Mouse (Mus musculus) heart, embryonic 16.5 days (tissue): ENCODE measurements at regions not wholly inside any gene's neighbourhood (a gene's known extent, or its start where the extent isn't known, plus 50 kb on each side); places are given as distances from the start of the nearest gene placed in this dataset.

Experiments
- ATAC-seq: fragments of 200-750 bp; cut with Nextera tagmentation; replicated peaks from 2 replicates; pipeline ENCODE4 v1.8.0; 2017; ENCODE audit warnings: moderate number of reproducible peaks; ENCODE audit not compliant: insufficient read depth, low FRiP score; ENCODE audit errors: extremely low read depth
- H3K27ac ChIP-seq: fragments of 300-500 bp; sonication (generic); 2 replicates; pipeline ENCODE4 v1.5.1; 2014; ENCODE audit warnings: mild to moderate bottlenecking, low read length, control low read depth, moderate library complexity
- H3K27me3 ChIP-seq: fragments of 300-500 bp; sonication (generic); 2 replicates; pipeline ENCODE4 v1.6.1; 2014; ENCODE audit warnings: low read length, mixed read lengths; ENCODE audit not compliant: control insufficient read depth, insufficient read depth
- H3K36me3 ChIP-seq: fragments of 300-500 bp; sonication (generic); 2 replicates; pipeline ENCODE4 v1.6.1; 2014; ENCODE audit not compliant: control insufficient read depth, insufficient read depth
- H3K4me1 ChIP-seq: fragments of 300-500 bp; sonication (generic); 2 replicates; pipeline ENCODE4 v1.6.1; 2014; ENCODE audit warnings: low read length, mixed read lengths; ENCODE audit not compliant: control insufficient read depth, insufficient read depth
- H3K4me2 ChIP-seq: fragments of 300-500 bp; sonication (generic); 2 replicates; pipeline ENCODE4 v1.6.1; 2014; ENCODE audit warnings: low read depth, mild to moderate bottlenecking, control low read depth, low read length
- H3K4me3 ChIP-seq: fragments of 300-500 bp; sonication (generic); 2 replicates; pipeline ENCODE4 v1.5.1; 2014; ENCODE audit warnings: mild to moderate bottlenecking, control low read depth, low read length
- H3K9ac ChIP-seq: fragments of 300-500 bp; sonication (generic); 2 replicates; pipeline ENCODE4 v1.6.1; 2014; ENCODE audit warnings: low read length, control low read depth
- H3K9me3 ChIP-seq: fragments of 300-500 bp; sonication (generic); replicated peaks from 2 replicates; pipeline ENCODE4 v1.6.1; 2016; ENCODE audit warnings: low read length; ENCODE audit not compliant: control insufficient read depth
- WGBS: fragments of 180-500 bp; shearing (Covaris S2); extraction: QIAGEN DNeasy Blood & Tissue Kit; methylation state at CpG from one replicate; pipeline ENCODE4 v1.1.7; 2014; 5-methylcytosine and 5-hydroxymethylcytosine counted together

DNA sequence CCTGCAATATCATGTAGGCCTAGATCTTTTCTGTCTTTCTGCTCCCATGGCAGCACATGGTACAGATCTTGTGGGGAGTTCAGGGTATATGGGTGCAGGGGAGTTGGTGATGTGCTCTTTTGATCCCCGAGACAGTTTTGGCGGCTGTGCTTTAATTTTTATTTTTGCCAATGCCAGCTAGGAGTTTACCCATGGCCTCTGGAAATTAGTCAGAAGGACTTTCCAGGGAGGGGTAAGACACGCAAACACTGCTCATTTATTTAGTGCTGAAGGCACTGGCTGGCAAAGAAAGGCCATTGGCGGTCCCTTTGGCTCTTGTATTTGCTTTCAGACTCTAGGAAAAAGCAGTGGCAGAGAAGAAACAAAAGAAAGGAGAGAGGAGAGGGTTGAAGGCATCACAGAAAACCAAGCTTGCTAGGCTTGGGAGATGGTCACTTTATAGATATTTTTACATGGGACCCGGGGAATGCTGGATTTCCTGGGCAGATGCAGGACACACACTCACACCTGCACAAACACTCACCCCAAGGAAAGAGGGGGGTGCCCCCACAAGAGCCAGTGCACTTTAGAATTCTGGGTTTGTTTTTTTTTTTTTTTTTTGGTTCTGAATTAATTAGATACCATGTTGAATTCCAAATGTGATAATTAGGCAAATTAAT lies 50.4 kb upstream of the Pcdh8 start:
- Histone ChIP-seq H3K27me3 (no peaks in the 10 kb centered on the region), H3K36me3 (no peaks in the 10 kb centered on the region), H3K9ac (no peak overlapping the region), H3K4me1 (peaks cover 4% of the 10 kb centered on the region), H3K9me3 (no peaks in the 10 kb centered on the region), H3K27ac (no peak overlapping the region), H3K4me2 (no peak overlapping the region), H3K4me3 (no peak overlapping the region)
- WGBS = 75% methylated on average over 5 of the region's 5 CpGs
- no peak for ATAC-seq
